Comparison of ENCODE assay signal across 8 mouse cellular contexts in the genomic region with DNA sequence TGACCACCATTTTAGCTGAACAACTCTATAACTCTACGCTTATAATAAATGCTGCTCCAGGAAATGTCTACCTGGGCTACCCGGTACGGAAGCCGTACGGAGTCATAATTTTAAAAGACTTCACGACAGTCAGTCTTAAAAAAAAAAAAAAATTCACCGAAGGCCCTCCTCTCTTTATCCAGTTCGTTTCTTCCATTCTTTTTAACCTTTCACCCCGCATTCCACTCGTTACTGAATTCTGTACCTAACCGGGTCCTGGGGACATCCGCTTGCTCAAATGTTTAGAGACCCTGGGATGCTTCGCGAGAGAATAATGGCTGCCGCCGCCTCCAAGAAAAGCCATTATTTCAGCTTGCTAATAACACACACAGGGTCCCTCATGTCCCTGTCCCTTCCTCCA. TPM values are rescaled to one million over a fixed set of nuclear protein-coding genes. Genes with fewer than 3 reads are reported as not detected.
DNase-seq lines count a peak whose midpoint lies in the region; ATAC-seq and TF ChIP-seq lines count a peak whose summit lies in the region.

No protein-coding gene starts in this region.

- peak overlapping the region; percentile 68 for H3K27ac ChIP-seq in heart, embryonic 13.5 days (replicated peaks)
- H3K27ac ChIP-seq in hindbrain, embryonic 11.5 days (ENCODE audit: low read depth, low read length), result no peak overlapping the region
- 0 out of 2 replicates have a peak overlapping the region, but pooled peaks have one; percentile 21 for H3K27ac ChIP-seq in limb, embryonic 11.5 days (replicated peaks; ENCODE audit: low read depth, low read length)
- peak overlapping the region; percentile 87 for H3K27ac ChIP-seq in midbrain, embryonic 15.5 days

- H3K9ac ChIP-seq in heart, embryonic 13.5 days, result peak overlapping the region; percentile 78
- H3K9ac ChIP-seq in hindbrain, embryonic 11.5 days (ENCODE audit: low read depth, low read length), result peak overlapping the region; percentile 63
- H3K9ac ChIP-seq in limb, embryonic 11.5 days (ENCODE audit: low read length), result peak overlapping the region; percentile 62
- H3K9ac ChIP-seq in midbrain, embryonic 15.5 days, result peak overlapping the region; percentile 48

- no peak for TF ChIP-seq CTCF in E14TG2a.4 (conservative IDR thresholded peaks at IDR 0.05; ENCODE audit: low read length)

- DNase-seq in heart, postnatal 4 days, result no peak
- peak; percentile 59 for DNase-seq in embryo, embryonic 10.5 days (ENCODE audit: low spot score)
- DNase-seq in hindbrain, embryonic 11.5 days (ENCODE audit: low spot score), result no peak
- no peak for DNase-seq in limb, embryonic 11.5 days (ENCODE audit: low spot score)
- no peak for DNase-seq in ovary, adult 18-20 months (ENCODE audit: low spot score)

- ATAC-seq in heart, embryonic 13.5 days (ENCODE audit: extremely low read depth, insufficient number of reproducible peaks, low FRiP score, low TSS enrichment), result no peak
- peak; percentile 2; the same call in 1 of the 2 replicates for ATAC-seq in hindbrain, embryonic 11.5 days (ENCODE audit: low FRiP score)
- ATAC-seq in limb, embryonic 11.5 days (ENCODE audit: insufficient number of reproducible peaks, low FRiP score, low TSS enrichment, low read depth), result 0 out of 2 replicates have a peak, but pooled peaks have one; percentile 10
- ATAC-seq in midbrain, embryonic 15.5 days (replicated peaks), result peak; percentile 71

- no peaks in the 10 kb centered on the region for H3K36me3 ChIP-seq in heart, embryonic 13.5 days
- H3K36me3 ChIP-seq in E14TG2a.4 (ENCODE audit: insufficient read depth, low read length), result no peaks in the 10 kb centered on the region
- H3K36me3 ChIP-seq in hindbrain, embryonic 11.5 days (ENCODE audit: control insufficient read depth, insufficient read depth, low read length), result no peaks in the 10 kb centered on the region
- H3K36me3 ChIP-seq in limb, embryonic 11.5 days (ENCODE audit: control insufficient read depth, insufficient read depth, low read length), result no peaks in the 10 kb centered on the region
- no peaks in the 10 kb centered on the region for H3K36me3 ChIP-seq in midbrain, embryonic 15.5 days (replicated peaks)

- peak overlapping the region; percentile 63 for H3K4me3 ChIP-seq in heart, embryonic 13.5 days
- H3K4me3 ChIP-seq in E14TG2a.4 (replicated peaks; ENCODE audit: low read length), result peak overlapping the region; percentile 75
- H3K4me3 ChIP-seq in hindbrain, embryonic 11.5 days (ENCODE audit: low read depth, low read length), result peak overlapping the region; percentile 50
- peak overlapping the region; percentile 37 for H3K4me3 ChIP-seq in limb, embryonic 11.5 days (ENCODE audit: low read depth, low read length)
- H3K4me3 ChIP-seq in midbrain, embryonic 15.5 days, result peak overlapping the region; percentile 61

- H3K9me3 ChIP-seq in heart, embryonic 13.5 days, result no peaks in the 10 kb centered on the region
- H3K9me3 ChIP-seq in E14TG2a.4 (ENCODE audit: low read length), result no peaks in the 10 kb centered on the region
- H3K9me3 ChIP-seq in hindbrain, embryonic 11.5 days (ENCODE audit: control insufficient read depth, low read length), result no peaks in the 10 kb centered on the region
- H3K9me3 ChIP-seq in limb, embryonic 11.5 days (ENCODE audit: control insufficient read depth, low read length), result no peaks in the 10 kb centered on the region
- no peaks in the 10 kb centered on the region for H3K9me3 ChIP-seq in midbrain, embryonic 15.5 days

- H3K4me1 ChIP-seq in heart, embryonic 13.5 days, result no peaks in the 10 kb centered on the region
- H3K4me1 ChIP-seq in E14TG2a.4 (replicated peaks; ENCODE audit: low read depth, low read length), result no peaks in the 10 kb centered on the region
- H3K4me1 ChIP-seq in hindbrain, embryonic 11.5 days (replicated peaks; ENCODE audit: control insufficient read depth, insufficient read depth, low read length), result no peaks in the 10 kb centered on the region
- no peaks in the 10 kb centered on the region for H3K4me1 ChIP-seq in limb, embryonic 11.5 days (ENCODE audit: control insufficient read depth, insufficient read depth, low read length)
- 0 out of 2 replicates have a peak, but pooled peaks cover 2% of the 10 kb centered on the region for H3K4me1 ChIP-seq in midbrain, embryonic 15.5 days

- 12% methylated on average over 16 of the region's 16 CpGs for WGBS in heart, embryonic 13.5 days
- WGBS in hindbrain, embryonic 11.5 days, result 21% methylated on average over 16 of the region's 16 CpGs
- 29% methylated on average over 16 of the region's 16 CpGs for WGBS in limb, embryonic 11.5 days
- WGBS in midbrain, embryonic 15.5 days, result 24% methylated on average over 16 of the region's 16 CpGs

- H3K4me2 ChIP-seq in heart, embryonic 13.5 days, result peak overlapping the region; percentile 64
- peak overlapping the region; percentile 36 for H3K4me2 ChIP-seq in hindbrain, embryonic 11.5 days (replicated peaks; ENCODE audit: low read depth, low read length)
- H3K4me2 ChIP-seq in limb, embryonic 11.5 days (ENCODE audit: low read depth, severe bottlenecking), result peak overlapping the region; percentile 30; the same call in 1 of the 2 replicates
- peak overlapping the region; percentile 50 for H3K4me2 ChIP-seq in midbrain, embryonic 15.5 days

- H3K27me3 ChIP-seq in heart, embryonic 13.5 days (replicated peaks), result no peaks in the 10 kb centered on the region
- no peaks in the 10 kb centered on the region for H3K27me3 ChIP-seq in E14TG2a.4 (ENCODE audit: insufficient read depth, low read length)
- no peaks in the 10 kb centered on the region for H3K27me3 ChIP-seq in hindbrain, embryonic 11.5 days (ENCODE audit: control insufficient read depth, insufficient read depth, low read length)
- no peaks in the 10 kb centered on the region for H3K27me3 ChIP-seq in limb, embryonic 11.5 days (ENCODE audit: control insufficient read depth, insufficient read depth, low read length)
- H3K27me3 ChIP-seq in midbrain, embryonic 15.5 days (replicated peaks), result no peaks in the 10 kb centered on the region

RNA-seq across cellular contexts. Expression of a gene that starts 0.7 kb away (rescaled TPM):
- polyA plus RNA-seq in heart, embryonic 13.5 days (2015; fragmentation: Nextera tagmentation; extraction: Ambion mirVana), result 8.8 and 9.8 TPM in 2 replicates
- total RNA-seq in heart, postnatal 4 days (2021), result 1 to 10 TPM; 7.1 to 8.4 TPM
- polyA plus RNA-seq in hindbrain, embryonic 11.5 days (2014; fragmentation: Nextera tagmentation; extraction: Ambion mirVana), result 40.7 and 41.6 TPM in 2 replicates
- polyA plus RNA-seq in limb, embryonic 11.5 days (2014; fragmentation: Nextera tagmentation; extraction: Ambion mirVana), result 22.1 and 24.5 TPM in 2 replicates
- polyA plus RNA-seq in midbrain, embryonic 15.5 days (2015; fragmentation: Nextera tagmentation; extraction: Ambion mirVana), result 36.8 and 39.0 TPM in 2 replicates

RNA-seq across cellular contexts. Expression of a gene that starts 36.1 kb away (rescaled TPM):
- 0.33 and 0.96 TPM in 2 replicates for polyA plus RNA-seq in heart, embryonic 13.5 days (2015; fragmentation: Nextera tagmentation; extraction: Ambion mirVana)
- not detected for total RNA-seq in heart, postnatal 4 days (2021)
- polyA plus RNA-seq in hindbrain, embryonic 11.5 days (2014; fragmentation: Nextera tagmentation; extraction: Ambion mirVana), result not detected in 2 replicates
- not detected in 2 replicates for polyA plus RNA-seq in limb, embryonic 11.5 days (2014; fragmentation: Nextera tagmentation; extraction: Ambion mirVana)
- 0.09 TPM in 1 of 2 replicates, not detected in the other for polyA plus RNA-seq in midbrain, embryonic 15.5 days (2015; fragmentation: Nextera tagmentation; extraction: Ambion mirVana)
